Mouse (Mus musculus) liver, embryonic 12.5 days (tissue): ENCODE results near the gene Asl. TPM values are rescaled to one million over a fixed set of nuclear protein-coding genes. Genes with fewer than 3 reads are reported as not detected.

Experiments
- ATAC-seq: fragments of 200-750 bp; cut with Nextera tagmentation; 2 replicates; pipeline ENCODE4 v1.8.0; 2017; ENCODE audit warnings: moderate number of reproducible peaks, mild to moderate bottlenecking, moderate library complexity
- H3K27ac ChIP-seq: fragments of 300-500 bp; sonication (generic); 2 replicates; pipeline ENCODE4 v1.5.1; 2016; ENCODE audit warnings: mild to moderate bottlenecking
- H3K27me3 ChIP-seq: fragments of 300-500 bp; sonication (generic); replicated peaks from 2 replicates; pipeline ENCODE4 v1.6.1; 2016; ENCODE audit warnings: mild to moderate bottlenecking, moderate library complexity
- H3K36me3 ChIP-seq: fragments of 300-500 bp; sonication (generic); 2 replicates; pipeline ENCODE4 v1.6.1; 2016; ENCODE audit warnings: mild to moderate bottlenecking, moderate library complexity
- H3K4me1 ChIP-seq: fragments of 300-500 bp; sonication (generic); 2 replicates; pipeline ENCODE4 v1.6.1; 2016
- H3K4me2 ChIP-seq: fragments of 300-500 bp; sonication (generic); 2 replicates; pipeline ENCODE4 v1.6.1; 2016; ENCODE audit warnings: mild to moderate bottlenecking, moderate library complexity
- H3K4me3 ChIP-seq: fragments of 300-500 bp; sonication (generic); 2 replicates; pipeline ENCODE4 v1.5.1; 2016; ENCODE audit warnings: mild to moderate bottlenecking, moderate library complexity
- H3K9ac ChIP-seq: fragments of 300-500 bp; sonication (generic); 2 replicates; pipeline ENCODE4 v1.6.1; 2016; ENCODE audit warnings: mild to moderate bottlenecking, moderate library complexity
- H3K9me3 ChIP-seq: fragments of 300-500 bp; sonication (generic); replicated peaks from 2 replicates; pipeline ENCODE4 v1.6.1; 2016; ENCODE audit warnings: mild to moderate bottlenecking, moderate library complexity
- WGBS: fragments of 180-500 bp; shearing (Covaris S2); methylation state at CpG from one replicate; pipeline ENCODE4 v1.1.7; 2016; ENCODE audit not compliant: insufficient replicate concordance; 5-methylcytosine and 5-hydroxymethylcytosine counted together
- polyA plus RNA-seq: library from polyadenylated mRNA; unstranded; fragments of >200 nt; fragmentation: Nextera tagmentation; extraction: Ambion mirVana; gene quantifications from 2 replicates; pipeline ENCODE4 v1.2.1, GENCODE M21; 2016

The Asl gene
- polyA plus RNA-seq, 1 experiment from 2014 or later: 41.1 TPM

DNA sequence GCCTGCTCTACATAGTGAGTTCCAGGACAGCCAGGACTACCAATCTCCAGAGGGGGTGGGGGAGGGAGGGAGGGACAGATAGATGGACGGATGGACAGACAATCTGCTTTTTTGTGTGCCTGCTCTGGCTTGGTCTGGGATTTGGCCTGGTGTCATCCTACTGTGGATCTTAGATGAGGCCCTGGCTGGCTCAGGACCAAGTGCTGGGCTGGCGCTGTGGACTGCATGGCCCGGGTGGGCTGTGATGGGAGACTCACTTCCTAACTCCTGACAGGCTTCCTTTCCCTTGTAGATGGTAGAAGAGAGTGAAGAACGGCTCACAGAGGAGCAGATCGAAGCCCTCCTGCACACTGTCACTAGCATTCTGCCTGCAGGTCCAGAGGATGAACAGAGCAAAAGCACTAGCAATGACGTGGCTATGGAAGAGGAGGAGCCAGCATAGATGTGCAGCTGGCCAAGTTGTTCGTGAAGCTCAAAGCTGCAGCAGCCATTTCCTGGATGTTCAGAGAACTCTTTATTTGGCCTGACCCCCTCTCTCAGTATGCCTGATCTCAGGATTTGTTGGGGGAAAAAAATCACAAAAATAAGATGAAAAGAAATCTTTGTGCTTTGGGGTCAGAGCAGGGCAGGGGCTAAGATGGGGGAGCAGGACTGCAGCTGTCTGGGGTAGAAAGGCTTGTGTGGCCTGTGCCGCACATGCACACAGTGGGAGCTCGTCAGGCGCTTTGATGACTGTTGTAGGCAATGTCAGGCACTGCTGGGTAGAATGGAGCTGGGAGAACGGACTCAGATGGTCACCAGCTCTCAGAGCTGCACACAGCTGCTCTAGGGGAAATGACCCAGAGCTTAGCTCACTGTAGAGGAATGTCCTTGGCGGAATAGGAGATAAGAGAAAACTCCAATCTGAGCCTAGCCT, 30.6 kb upstream of the Asl start:
- Histone ChIP-seq H3K27ac (no peak overlapping the region), H3K36me3 (peaks cover 51% of the 10 kb centered on the region), H3K9me3 (no peaks in the 10 kb centered on the region), H3K27me3 (no peaks in the 10 kb centered on the region), H3K4me1 (peaks cover 14% of the 10 kb centered on the region), H3K4me2 (no peak overlapping the region), H3K4me3 (no peak overlapping the region), H3K9ac (no peak overlapping the region)
- peak; percentile 34 for ATAC-seq
- WGBS: 80% methylated on average over 12 of the region's 12 CpGs

DNA sequence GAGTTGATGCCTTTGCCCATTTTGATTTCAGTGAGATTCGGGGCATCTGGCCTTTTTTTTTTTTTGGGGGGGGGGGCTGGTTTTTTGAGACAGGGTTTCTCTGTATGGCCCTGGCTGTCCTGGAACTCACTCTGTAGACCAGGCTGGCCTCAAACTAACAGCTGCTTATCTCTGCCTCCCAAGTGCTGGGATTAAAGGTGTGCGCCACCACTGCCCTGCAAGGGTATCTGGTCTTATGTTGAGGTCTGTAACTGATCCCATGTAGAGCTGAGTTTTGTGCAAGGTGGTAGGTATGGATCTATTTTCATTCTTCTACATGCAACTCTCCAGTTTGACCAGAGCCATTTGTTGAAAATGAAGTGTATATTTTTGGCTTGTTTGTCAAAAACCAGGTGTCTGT, 27.3 kb upstream of the Asl start:
- Histone ChIP-seq H3K27me3 (no peaks in the 10 kb centered on the region), H3K4me3 (no peak overlapping the region), H3K36me3 (peaks cover 71% of the 10 kb centered on the region), H3K9me3 (no peaks in the 10 kb centered on the region), H3K4me2 (no peak overlapping the region), H3K4me1 (peaks cover 26% of the 10 kb centered on the region), H3K9ac (no peak overlapping the region), H3K27ac (no peak overlapping the region)
- WGBS: 53% methylated on average over 2 of the region's 2 CpGs
- ATAC-seq: peak; percentile 47; the same call in 1 of the 2 replicates

DNA sequence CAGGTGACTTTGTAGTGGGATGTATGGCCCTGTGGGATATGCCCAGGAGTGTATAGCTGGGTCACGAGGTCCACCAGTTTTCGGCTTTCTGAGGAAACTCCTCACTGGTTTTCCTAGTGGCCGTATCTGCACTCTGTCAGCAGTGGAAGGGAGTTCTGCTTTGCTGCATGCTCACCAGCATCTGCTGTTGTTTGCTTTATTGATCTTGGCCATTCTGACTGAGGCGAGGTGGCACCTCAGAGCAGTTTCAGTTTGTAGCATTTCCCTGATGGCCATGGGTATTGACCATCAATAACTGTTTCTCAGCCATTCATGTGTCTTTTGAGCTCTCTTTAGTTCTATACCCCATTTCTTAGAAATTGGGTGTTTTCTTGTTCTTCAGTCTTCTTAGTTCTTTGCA, 26.6 kb upstream of the Asl start:
- no peak overlapping the region for H3K9ac ChIP-seq
- H3K9me3 ChIP-seq: no peaks in the 10 kb centered on the region
- no peaks in the 10 kb centered on the region for H3K27me3 ChIP-seq
- 76% methylated on average over 4 of the region's 4 CpGs for WGBS
- H3K4me1 ChIP-seq: peaks cover 26% of the 10 kb centered on the region
- H3K27ac ChIP-seq: no peak overlapping the region
- ATAC-seq: no peak
- H3K4me3 ChIP-seq: no peak overlapping the region
- H3K36me3 ChIP-seq: peaks cover 73% of the 10 kb centered on the region
- no peak overlapping the region for H3K4me2 ChIP-seq

DNA sequence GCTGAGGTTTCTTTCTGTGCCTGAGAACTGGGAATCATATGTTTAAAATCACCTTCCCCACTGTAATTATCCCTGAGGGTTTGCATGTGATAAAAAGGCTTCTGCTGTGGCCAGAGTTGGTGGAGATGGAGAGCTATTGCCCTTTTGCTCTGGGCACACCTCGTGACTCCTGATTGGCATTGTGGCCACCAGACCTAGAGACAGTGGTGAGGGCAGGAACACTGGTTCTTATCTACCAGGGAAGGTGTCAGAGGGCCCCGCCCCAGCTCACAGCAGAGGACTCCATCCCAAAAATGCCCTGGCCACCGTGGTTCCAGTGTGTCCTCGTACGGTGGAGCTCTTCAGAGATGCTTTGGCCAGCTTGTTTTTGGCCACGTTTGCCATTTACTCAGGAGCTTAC, 23.9 kb upstream of the Asl start:
- Histone ChIP-seq H3K9me3 (no peaks in the 10 kb centered on the region), H3K4me1 (peaks cover 26% of the 10 kb centered on the region), H3K4me2 (no peak overlapping the region), H3K36me3 (peaks cover 70% of the 10 kb centered on the region), H3K4me3 (no peak overlapping the region), H3K27me3 (no peaks in the 10 kb centered on the region), H3K27ac (no peak overlapping the region), H3K9ac (no peak overlapping the region)
- WGBS: 75% methylated on average over 6 of the region's 6 CpGs
- no peak for ATAC-seq

DNA sequence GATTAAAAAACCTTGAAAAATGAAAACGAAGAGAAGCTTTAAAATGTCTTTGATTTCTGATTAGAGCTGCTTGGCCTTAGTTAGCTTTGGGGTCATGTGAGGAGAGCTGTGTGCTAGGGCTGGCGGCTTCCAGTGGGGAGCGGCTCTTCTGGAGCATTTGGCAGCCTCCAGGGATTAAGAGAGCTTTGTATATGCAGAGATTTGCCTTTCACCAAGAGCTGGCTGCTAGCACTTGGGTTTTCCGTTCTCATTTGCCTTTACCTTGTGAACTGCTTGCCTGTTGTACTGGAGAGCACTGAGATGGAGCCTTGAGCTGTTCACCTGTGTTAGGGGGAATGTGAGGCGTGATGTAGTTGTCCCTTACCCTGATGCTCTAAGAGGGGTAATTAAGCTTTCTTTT, 23.5 kb upstream of the Asl start:
- Histone ChIP-seq H3K4me1 (peaks cover 26% of the 10 kb centered on the region), H3K27me3 (no peaks in the 10 kb centered on the region), H3K4me3 (no peak overlapping the region), H3K36me3 (peaks cover 70% of the 10 kb centered on the region), H3K9ac (no peak overlapping the region), H3K9me3 (no peaks in the 10 kb centered on the region), H3K4me2 (no peak overlapping the region), H3K27ac (no peak overlapping the region)
- 81% methylated on average over 5 of the region's 5 CpGs for WGBS
- ATAC-seq: no peak

DNA sequence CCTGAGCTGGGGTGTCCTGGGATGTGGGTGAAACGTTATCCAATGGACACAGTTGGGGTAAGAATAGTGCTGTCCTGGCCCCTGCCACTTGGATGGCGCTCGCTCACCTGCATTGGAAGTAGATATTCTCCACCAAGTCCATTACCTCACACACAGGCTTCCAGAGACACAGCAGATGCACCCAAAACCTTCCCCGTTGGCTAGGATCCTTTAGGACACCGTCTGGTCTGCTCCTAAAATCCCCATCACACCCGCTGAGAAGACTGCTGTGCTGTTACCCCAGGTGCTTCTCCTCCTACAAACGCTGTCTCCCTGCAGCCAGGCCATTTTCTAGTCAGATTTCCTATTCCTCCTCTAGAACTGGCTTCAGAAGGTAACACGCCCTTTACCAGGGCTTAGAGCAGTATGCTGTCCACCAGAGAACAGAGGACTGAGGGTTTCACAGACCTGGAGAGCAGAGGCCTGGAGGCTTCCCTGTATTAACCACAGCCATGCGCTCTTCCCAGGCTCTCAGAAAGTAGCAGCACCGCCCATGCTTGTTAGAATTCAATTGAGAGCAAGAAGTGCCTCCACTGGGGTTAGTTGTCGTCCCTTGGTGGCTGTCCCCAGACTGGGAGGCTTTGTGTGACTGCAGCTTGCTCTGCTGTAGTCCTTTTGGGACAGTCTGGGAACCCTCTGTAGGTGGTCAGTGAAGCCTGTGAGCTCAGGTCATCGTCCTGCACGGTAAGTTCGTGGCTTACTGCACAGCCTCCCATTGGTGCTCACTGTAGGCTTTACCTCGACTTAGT, 22.2 kb upstream of the Asl start:
- H3K9me3 ChIP-seq: no peaks in the 10 kb centered on the region
- H3K27ac ChIP-seq: no peak overlapping the region
- H3K4me1 ChIP-seq: peaks cover 23% of the 10 kb centered on the region
- H3K9ac ChIP-seq: no peak overlapping the region
- WGBS: 86% methylated on average over 15 of the region's 15 CpGs
- peaks cover 80% of the 10 kb centered on the region for H3K36me3 ChIP-seq
- no peak for ATAC-seq
- no peaks in the 10 kb centered on the region for H3K27me3 ChIP-seq
- H3K4me3 ChIP-seq: no peak overlapping the region
- no peak overlapping the region for H3K4me2 ChIP-seq

DNA sequence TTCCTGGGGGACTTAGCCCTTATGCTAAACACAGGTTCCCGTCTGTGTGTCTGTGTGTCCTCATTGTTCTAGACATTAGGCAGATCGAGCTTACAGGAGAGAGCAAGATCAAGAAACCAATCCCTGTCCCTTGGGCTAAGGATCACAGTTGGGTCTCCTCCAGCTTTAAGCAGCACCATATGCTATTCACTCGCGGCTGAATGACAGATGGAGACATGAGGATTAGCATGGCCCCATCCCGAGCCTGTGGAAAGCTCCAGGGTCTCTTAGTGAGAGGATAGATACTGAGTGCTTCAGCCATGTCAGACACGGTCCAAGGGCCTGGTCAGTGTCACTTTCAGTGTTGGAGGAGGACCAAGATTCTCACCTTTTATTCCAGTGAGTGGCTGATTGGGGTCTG, 21.4 kb upstream of the Asl start:
- no peaks in the 10 kb centered on the region for H3K9me3 ChIP-seq
- H3K27me3 ChIP-seq: no peaks in the 10 kb centered on the region
- ATAC-seq: no peak
- H3K36me3 ChIP-seq: peaks cover 85% of the 10 kb centered on the region
- H3K9ac ChIP-seq: no peak overlapping the region
- H3K4me2 ChIP-seq: no peak overlapping the region
- no peak overlapping the region for H3K27ac ChIP-seq
- no peak overlapping the region for H3K4me3 ChIP-seq
- peaks cover 15% of the 10 kb centered on the region for H3K4me1 ChIP-seq
- 70% methylated on average over 6 of the region's 6 CpGs for WGBS

DNA sequence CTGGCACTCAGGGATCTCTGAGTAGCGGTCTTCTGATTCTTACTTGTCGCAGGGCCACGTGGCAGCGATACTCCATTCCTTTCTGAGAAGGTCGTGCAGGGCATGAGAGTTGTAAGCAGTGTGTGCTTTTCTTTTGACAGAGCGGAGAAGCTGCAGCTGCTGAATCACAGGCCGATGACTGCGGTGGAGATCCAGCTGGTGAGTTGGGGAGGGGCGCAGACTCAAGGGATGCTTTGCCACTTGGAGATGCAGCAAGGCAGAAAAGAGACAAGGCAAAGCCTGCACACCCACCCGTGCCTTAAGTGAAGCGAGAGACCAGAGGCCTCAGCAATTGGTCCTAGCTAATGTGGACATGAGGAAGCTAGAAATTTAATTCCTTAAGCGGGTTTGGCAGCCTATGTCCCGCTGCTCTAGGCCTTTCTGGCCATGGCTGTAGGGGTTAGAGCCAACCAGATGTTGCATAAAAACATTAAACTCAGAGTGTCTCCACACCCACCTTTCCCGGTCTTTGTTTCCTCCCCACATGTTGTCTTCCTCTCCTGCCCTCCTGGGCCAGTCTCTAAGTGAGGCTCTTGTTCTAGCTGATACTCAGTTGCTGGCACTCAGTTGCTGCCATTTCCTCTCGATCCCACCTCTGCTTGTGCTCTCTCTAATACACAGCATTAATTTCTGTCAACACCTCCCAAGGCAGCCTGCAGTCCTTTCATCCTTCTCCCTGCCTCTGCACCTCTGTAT, 19.9 kb upstream of the Asl start:
- H3K4me3 ChIP-seq: no peak overlapping the region
- H3K36me3 ChIP-seq: peaks cover 87% of the 10 kb centered on the region
- WGBS: 90% methylated on average over 15 of the region's 15 CpGs
- H3K4me1 ChIP-seq: peaks cover 12% of the 10 kb centered on the region
- H3K27ac ChIP-seq: no peak overlapping the region
- no peak overlapping the region for H3K4me2 ChIP-seq
- H3K9me3 ChIP-seq: no peaks in the 10 kb centered on the region
- H3K9ac ChIP-seq: no peak overlapping the region
- ATAC-seq: no peak
- no peaks in the 10 kb centered on the region for H3K27me3 ChIP-seq

DNA sequence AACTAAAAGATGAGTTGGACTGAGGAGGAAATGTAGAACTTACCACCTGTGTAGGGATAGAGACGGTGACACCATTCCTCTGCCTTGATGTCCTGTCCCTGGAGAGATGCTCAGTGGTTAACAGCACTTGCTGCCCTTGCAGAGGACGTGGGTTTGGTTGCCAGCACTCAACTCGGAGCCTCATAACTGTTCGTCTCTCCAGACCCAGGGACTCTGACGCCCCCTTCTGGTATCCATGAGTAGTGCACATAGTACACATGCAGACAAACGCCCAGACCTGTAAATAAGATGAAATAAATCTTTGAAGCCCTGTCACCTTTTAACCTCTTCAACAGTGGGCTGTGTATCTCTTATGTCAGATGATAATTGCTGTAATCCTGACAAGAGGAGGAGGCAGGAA, 18.0 kb upstream of the Asl start:
- no peak overlapping the region for H3K4me2 ChIP-seq
- H3K36me3 ChIP-seq: peaks cover 92% of the 10 kb centered on the region
- no peak for ATAC-seq
- no peaks in the 10 kb centered on the region for H3K27me3 ChIP-seq
- no peak overlapping the region for H3K4me3 ChIP-seq
- H3K9ac ChIP-seq: no peak overlapping the region
- no peak overlapping the region for H3K27ac ChIP-seq
- H3K9me3 ChIP-seq: no peaks in the 10 kb centered on the region
- no peaks in the 10 kb centered on the region for H3K4me1 ChIP-seq
- WGBS: 71% methylated on average over 6 of the region's 6 CpGs

DNA sequence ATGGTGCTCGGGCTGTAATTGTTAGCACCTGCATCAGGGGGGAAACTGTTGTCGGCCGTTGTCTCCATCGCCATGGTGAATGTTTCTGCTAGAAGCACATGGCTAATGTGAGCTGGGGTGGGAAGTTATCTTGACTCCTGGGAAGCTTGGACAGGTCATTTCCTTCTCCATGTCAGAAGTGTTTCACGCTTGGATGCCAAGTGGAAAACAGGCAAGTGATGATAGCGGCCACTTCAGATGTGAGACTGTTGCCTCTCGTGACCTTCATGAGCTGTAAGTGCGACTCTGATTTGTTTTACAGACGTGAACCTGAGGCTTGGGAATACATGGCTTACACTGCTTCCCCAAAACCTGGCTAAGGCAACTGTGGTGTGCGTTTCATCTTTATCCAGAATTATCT, 17.5 kb upstream of the Asl start:
- no peak overlapping the region for H3K4me3 ChIP-seq
- no peak overlapping the region for H3K9ac ChIP-seq
- H3K27ac ChIP-seq: no peak overlapping the region
- H3K36me3 ChIP-seq: peaks cover 94% of the 10 kb centered on the region
- no peaks in the 10 kb centered on the region for H3K27me3 ChIP-seq
- no peaks in the 10 kb centered on the region for H3K9me3 ChIP-seq
- ATAC-seq: no peak
- WGBS: 89% methylated on average over 10 of the region's 10 CpGs
- no peak overlapping the region for H3K4me2 ChIP-seq
- H3K4me1 ChIP-seq: no peaks in the 10 kb centered on the region

DNA sequence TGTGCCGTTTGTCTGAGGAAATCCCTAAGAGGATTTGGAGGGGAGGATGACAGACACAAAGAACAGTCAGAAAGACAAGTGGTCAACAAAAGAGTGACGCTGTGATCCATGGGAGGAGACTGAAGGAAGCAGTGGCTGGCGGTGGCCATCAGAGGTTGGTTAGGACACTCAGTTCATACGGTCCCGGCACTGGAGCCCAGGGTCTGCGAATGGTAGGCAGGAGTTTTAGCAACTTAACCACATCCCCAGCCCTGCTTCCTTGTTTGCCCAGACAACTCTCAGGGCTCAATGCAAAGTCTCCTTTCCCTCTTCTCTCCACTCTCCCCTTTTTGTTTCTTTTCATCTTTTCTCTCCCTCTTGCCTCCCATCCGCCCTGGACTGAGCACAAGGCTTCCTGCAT, 17.1 kb upstream of the Asl start:
- ATAC-seq: no peak
- 88% methylated on average over 7 of the region's 7 CpGs for WGBS
- Histone ChIP-seq H3K9ac (no peak overlapping the region), H3K4me2 (no peak overlapping the region), H3K4me3 (no peak overlapping the region), H3K27ac (no peak overlapping the region), H3K36me3 (peaks cover 94% of the 10 kb centered on the region), H3K9me3 (no peaks in the 10 kb centered on the region), H3K27me3 (no peaks in the 10 kb centered on the region), H3K4me1 (no peaks in the 10 kb centered on the region)

DNA sequence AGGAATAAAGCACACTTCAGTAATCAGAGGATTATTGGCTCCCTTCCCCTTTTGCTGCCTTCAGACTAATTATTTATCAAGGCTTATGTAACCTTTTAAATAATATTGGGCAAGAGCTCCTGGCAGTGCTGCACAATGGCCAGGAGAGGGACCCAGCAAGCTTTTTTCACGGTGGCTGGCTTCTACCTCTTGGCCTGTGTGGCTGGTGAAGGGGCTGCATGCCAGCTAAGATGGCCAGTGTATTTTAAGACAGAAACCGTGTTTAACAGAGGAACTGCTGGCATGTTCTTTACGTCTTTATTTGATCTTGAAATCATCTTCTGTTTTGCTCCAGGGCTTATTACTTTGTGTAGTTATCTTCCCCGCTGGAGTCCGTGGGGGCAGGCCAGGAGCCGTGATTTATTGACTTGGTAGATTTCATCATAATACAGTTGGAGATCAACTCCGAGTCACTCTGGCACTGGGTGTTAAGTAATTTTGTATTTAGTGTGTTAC, 15.2 kb upstream of the Asl start:
- 76% methylated on average over 7 of the region's 7 CpGs for WGBS
- H3K4me2 ChIP-seq: no peak overlapping the region
- H3K36me3 ChIP-seq: peaks cover 96% of the 10 kb centered on the region
- H3K9me3 ChIP-seq: no peaks in the 10 kb centered on the region
- no peak overlapping the region for H3K9ac ChIP-seq
- no peaks in the 10 kb centered on the region for H3K27me3 ChIP-seq
- ATAC-seq: no peak
- no peak overlapping the region for H3K27ac ChIP-seq
- no peak overlapping the region for H3K4me3 ChIP-seq
- H3K4me1 ChIP-seq: no peaks in the 10 kb centered on the region
